In genomic region chr6:90450697-90451096, GRCm38 (mm10) we compare ENCODE assay signal across 8 mouse cellular contexts. TPM values are rescaled to one million over a fixed set of nuclear protein-coding genes. Genes with fewer than 3 reads are reported as not detected.
DNase-seq lines count a peak whose midpoint lies in the region; ATAC-seq and TF ChIP-seq lines count a peak whose summit lies in the region.

No protein-coding gene starts in this region.

- no peak for TF ChIP-seq CTCF in forebrain, postnatal 0 days (IDR thresholded peaks at IDR 0.05; ENCODE audit: low read depth)
- TF ChIP-seq CTCF in kidney, adult 2 months (conservative IDR thresholded peaks at IDR 0.05; ENCODE audit: insufficient read depth, insufficient read length, low read depth, low read length) = no peak
- TF ChIP-seq CTCF in midbrain, postnatal 0 days (IDR thresholded peaks at IDR 0.05) = no peak

- no peak for TF ChIP-seq POLR2A in kidney, adult 2 months (IDR thresholded peaks at IDR 0.05; ENCODE audit: low read depth, low read length)

- H3K4me3 ChIP-seq in forebrain, postnatal 0 days (ENCODE audit: low read depth, low read length) = no peak overlapping the region
- no peak overlapping the region for H3K4me3 ChIP-seq in forebrain, embryonic 14.5 days (ENCODE audit: low read depth, low read length)
- no peak overlapping the region for H3K4me3 ChIP-seq in kidney, adult 2 months (ENCODE audit: insufficient read depth, low read depth, low read length)
- no peak overlapping the region for H3K4me3 ChIP-seq in midbrain, postnatal 0 days (ENCODE audit: low read depth, low read length)

- 47% methylated on average over 5 of the region's 5 CpGs for WGBS in forebrain, postnatal 0 days
- WGBS in forebrain, embryonic 14.5 days = 80% methylated on average over 5 of the region's 5 CpGs
- 50% methylated on average over 5 of the region's 5 CpGs for whole genome bisulfite sequencing in kidney, adult 2 months
- WGBS in midbrain, postnatal 0 days = 65% methylated on average over 5 of the region's 5 CpGs

- peak; percentile 35 for DNase-seq in forebrain, postnatal 0 days
- DNase-seq in forebrain, embryonic 14.5 days (ENCODE audit: low spot score) = no peak
- peak; percentile 40 for DNase-seq in right cerebral cortex, postnatal 4 days
- DNase-seq in right cerebral cortex, postnatal 36 days (ENCODE audit: low spot score in 2 of 2) = no peak
- DNase-seq in kidney, adult 2 months = peak; percentile 96
- peak; percentile 63 for DNase-seq in midbrain, postnatal 0 days (ENCODE audit: low spot score)
- DNase-seq in urinary bladder, postnatal 14 days (ENCODE audit: low spot score) = no peak
- DNase-seq in B cell, adult 2 months = no peak

- no peaks in the 10 kb centered on the region for H3K4me1 ChIP-seq in forebrain, postnatal 0 days (ENCODE audit: insufficient read depth)
- H3K4me1 ChIP-seq in forebrain, embryonic 14.5 days (ENCODE audit: control insufficient read depth, insufficient read depth, low read length) = peaks cover 6% of the 10 kb centered on the region; the same call in 1 of the 2 replicates
- peaks cover 12% of the 10 kb centered on the region; the same call in 1 of the 2 replicates for H3K4me1 ChIP-seq in kidney, adult 2 months (ENCODE audit: control insufficient read depth, insufficient read depth, low read length)
- no peaks in the 10 kb centered on the region for H3K4me1 ChIP-seq in midbrain, postnatal 0 days (ENCODE audit: insufficient read depth, low read length)

- no peaks in the 10 kb centered on the region for H3K27me3 ChIP-seq in forebrain, postnatal 0 days (ENCODE audit: insufficient read depth, low read length)
- H3K27me3 ChIP-seq in forebrain, embryonic 14.5 days (replicated peaks; ENCODE audit: control insufficient read depth, insufficient read depth, low read length) = no peaks in the 10 kb centered on the region
- no peaks in the 10 kb centered on the region for H3K27me3 ChIP-seq in kidney, adult 2 months (replicated peaks; ENCODE audit: control insufficient read depth, insufficient read depth, low read length)
- H3K27me3 ChIP-seq in midbrain, postnatal 0 days (ENCODE audit: insufficient read depth, low read length) = no peaks in the 10 kb centered on the region

- no peaks in the 10 kb centered on the region for H3K36me3 ChIP-seq in forebrain, postnatal 0 days (ENCODE audit: insufficient read depth)
- H3K36me3 ChIP-seq in forebrain, embryonic 14.5 days (ENCODE audit: control insufficient read depth, insufficient read depth, low read length) = no peaks in the 10 kb centered on the region
- no peaks in the 10 kb centered on the region for H3K36me3 ChIP-seq in kidney, adult 2 months (ENCODE audit: control insufficient read depth, insufficient read depth, low read length)
- no peaks in the 10 kb centered on the region for H3K36me3 ChIP-seq in midbrain, postnatal 0 days (ENCODE audit: insufficient read depth, low read length)

- H3K4me2 ChIP-seq in forebrain, postnatal 0 days (ENCODE audit: low read depth) = no peak overlapping the region
- H3K4me2 ChIP-seq in forebrain, embryonic 14.5 days (ENCODE audit: low read length) = no peak overlapping the region
- no peak overlapping the region for H3K4me2 ChIP-seq in midbrain, postnatal 0 days (ENCODE audit: low read depth, low read length, poor library complexity, severe bottlenecking)

- peak; percentile 88 for ATAC-seq in forebrain, postnatal 0 days
- no peak for ATAC-seq in forebrain, embryonic 14.5 days
- peak; percentile 73 for ATAC-seq in midbrain, postnatal 0 days (ENCODE audit: low FRiP score)

- no peak overlapping the region for H3K27ac ChIP-seq in forebrain, postnatal 0 days (ENCODE audit: low read depth, low read length)
- no peak overlapping the region for H3K27ac ChIP-seq in forebrain, embryonic 14.5 days (ENCODE audit: low read depth, low read length)
- peak overlapping the region; percentile 79 for H3K27ac ChIP-seq in kidney, adult 2 months (ENCODE audit: insufficient read depth, low read depth, low read length)
- no peak overlapping the region; the same call in 1 of the 2 replicates for H3K27ac ChIP-seq in midbrain, postnatal 0 days (ENCODE audit: low read depth, low read length)

- H3K9ac ChIP-seq in forebrain, postnatal 0 days = no peak overlapping the region
- no peak overlapping the region for H3K9ac ChIP-seq in forebrain, embryonic 14.5 days (ENCODE audit: low read length)
- no peak overlapping the region for H3K9ac ChIP-seq in midbrain, postnatal 0 days (replicated peaks; ENCODE audit: low read length, poor library complexity, severe bottlenecking)

- no peaks in the 10 kb centered on the region for H3K9me3 ChIP-seq in forebrain, postnatal 0 days (ENCODE audit: low read length)
- no peaks in the 10 kb centered on the region for H3K9me3 ChIP-seq in forebrain, embryonic 14.5 days (replicated peaks; ENCODE audit: control insufficient read depth, low read length)
- H3K9me3 ChIP-seq in midbrain, postnatal 0 days (ENCODE audit: low read length) = no peaks in the 10 kb centered on the region

RNA-seq across cellular contexts. Expression of gene Klf15, which starts 11.7 kb away (rescaled TPM):
- 16.6 and 24.6 TPM in 2 replicates for total RNA-seq in forebrain, postnatal 0 days (2014; rRNA removed)
- polyA plus RNA-seq in forebrain, postnatal 0 days (2015; fragmentation: Nextera tagmentation; extraction: Ambion mirVana) = 16.2 and 17.5 TPM in 2 replicates
- polyA plus RNA-seq in forebrain, embryonic 14.5 days (2014; fragmentation: Nextera tagmentation; extraction: Ambion mirVana) = 10.3 and 12.0 TPM in 2 replicates
- 131 and 170 TPM in 2 replicates for polyA plus RNA-seq in kidney, adult 2 months (2012; rRNA removed)
- total RNA-seq in midbrain, postnatal 0 days (2014; rRNA removed) = 34.2 and 35.1 TPM in 2 replicates
- polyA plus RNA-seq in midbrain, postnatal 0 days (2015; fragmentation: Nextera tagmentation; extraction: Ambion mirVana) = 20.6 and 22.3 TPM in 2 replicates

RNA-seq across cellular contexts. Expression of gene Cfap100, which starts 22.1 kb away (rescaled TPM):
- total RNA-seq in forebrain, postnatal 0 days (2014; rRNA removed) = 3.4 and 6.5 TPM in 2 replicates
- polyA plus RNA-seq in forebrain, postnatal 0 days (2015; fragmentation: Nextera tagmentation; extraction: Ambion mirVana) = 4.0 and 4.9 TPM in 2 replicates
- 3.0 and 3.1 TPM in 2 replicates for polyA plus RNA-seq in forebrain, embryonic 14.5 days (2014; fragmentation: Nextera tagmentation; extraction: Ambion mirVana)
- polyA plus RNA-seq in kidney, adult 2 months (2012; rRNA removed) = 0.05 and 0.27 TPM in 2 replicates
- 3.5 and 22.7 TPM in 2 replicates for total RNA-seq in midbrain, postnatal 0 days (2014; rRNA removed)
- polyA plus RNA-seq in midbrain, postnatal 0 days (2015; fragmentation: Nextera tagmentation; extraction: Ambion mirVana) = 7.9 TPM in 2 replicates

RNA-seq across cellular contexts. Expression of gene Aldh1l1, which starts 35.5 kb away (rescaled TPM):
- total RNA-seq in forebrain, postnatal 0 days (2014; rRNA removed) = 70.2 and 71.3 TPM in 2 replicates
- polyA plus RNA-seq in forebrain, postnatal 0 days (2015; fragmentation: Nextera tagmentation; extraction: Ambion mirVana) = 54.2 and 67.8 TPM in 2 replicates
- 15.8 and 24.1 TPM in 2 replicates for polyA plus RNA-seq in forebrain, embryonic 14.5 days (2014; fragmentation: Nextera tagmentation; extraction: Ambion mirVana)
- 253 and 260 TPM in 2 replicates for polyA plus RNA-seq in kidney, adult 2 months (2012; rRNA removed)
- 111 and 125 TPM in 2 replicates for total RNA-seq in midbrain, postnatal 0 days (2014; rRNA removed)
- 83.8 and 101 TPM in 2 replicates for polyA plus RNA-seq in midbrain, postnatal 0 days (2015; fragmentation: Nextera tagmentation; extraction: Ambion mirVana)

Comparison
In these comparisons a context has a peak if more than half of its experiments do, and no peak if none do; other contexts are left out.
1. DNase-seq: peak in forebrain, postnatal 0 days (single experiment), right cerebral cortex, postnatal 4 days (single experiment), kidney, adult 2 months (single experiment) and midbrain, postnatal 0 days (single experiment); none in forebrain, embryonic 14.5 days (single experiment), right cerebral cortex, postnatal 36 days (0 of 2), urinary bladder, postnatal 14 days (single experiment) and B cell, adult 2 months (0 of 2).